Mouse (Mus musculus): Measurements from ENCODE around the gene Nupl1. TPM values are rescaled to one million over a fixed set of nuclear protein-coding genes. Genes with fewer than 3 reads are reported as not detected.

Nupl1 gene
- total and polyA plus RNA-seq, 3 experiments, result not detected

DNA sequence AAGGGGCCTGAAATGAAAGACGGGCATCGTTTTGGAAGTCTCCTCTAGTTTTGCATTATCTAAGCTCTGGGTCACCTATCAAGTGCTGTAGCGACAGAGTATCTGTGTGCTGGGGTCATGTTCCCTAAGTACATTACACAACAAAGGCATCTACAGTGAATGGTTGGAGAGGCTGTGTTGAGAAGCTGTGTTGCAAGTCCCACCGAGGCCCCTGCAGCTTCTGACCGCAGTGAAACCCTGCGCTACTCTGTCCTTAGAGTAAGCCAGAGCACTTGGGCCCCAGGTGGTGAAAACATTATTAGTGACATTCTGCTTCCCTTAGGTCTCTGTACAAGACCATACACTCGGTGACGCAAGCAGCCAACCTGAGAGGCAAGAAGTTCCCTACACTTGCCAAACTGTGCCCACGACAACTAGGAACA, 74.8 kb downstream of the Nupl1 start:
- Histone ChIP-seq H3K4me3 (ENCODE audit: control insufficient read depth in 1 of 2, insufficient read depth in 1 of 2, low read depth in 2 of 2, low read length in 2 of 2) (no peak overlapping the region), H3K27ac (ENCODE audit: control insufficient read depth, low read depth, low read length) (no peak overlapping the region), H3K4me1 (ENCODE audit: control insufficient read depth in 1 of 2, insufficient read depth in 2 of 2, low read length in 2 of 2) (peaks cover 3 to 14% of the 10 kb centered on the region in 2 experiments), H3K36me3 (ENCODE audit: control insufficient read depth in 1 of 2, insufficient read depth in 2 of 2, low read length in 2 of 2) (peaks cover 0 to 8% of the 10 kb centered on the region in 2 experiments; a peak in 2 of 4 replicates), H3K79me2 (ENCODE audit: control insufficient read depth, insufficient read depth, low read length, poor library complexity) (no peaks in the 10 kb centered on the region; the same call in 1 of the 2 replicates), H3K9ac (ENCODE audit: control insufficient read depth, low read depth, low read length, poor library complexity, severe bottlenecking) (no peak overlapping the region), H3K27me3 (ENCODE audit: control insufficient read depth in 1 of 2, insufficient read depth in 2 of 2, low read length in 2 of 2) (no peaks in the 10 kb centered on the region; a peak in 3 of 4 replicates), H3K9me3 (replicated peaks; ENCODE audit: insufficient read depth, low read length) (no peaks in the 10 kb centered on the region)
- DNase-seq (ENCODE audit: low read depth, low spot score), result peak; percentile 14
- TF ChIP-seq SMC3 (IDR thresholded peaks at IDR 0.05; ENCODE audit: low read depth, low read length) (no peak), RCOR1 (IDR thresholded peaks at IDR 0.05; ENCODE audit: low read depth, low read length) (no peak), CHD2 (IDR thresholded peaks at IDR 0.05; ENCODE audit: low read length) (no peak), JUND (IDR thresholded peaks at IDR 0.05; ENCODE audit: low read depth, low read length) (no peak), HCFC1 (IDR thresholded peaks at IDR 0.05; ENCODE audit: low read depth, low read length) (no peak)

DNA sequence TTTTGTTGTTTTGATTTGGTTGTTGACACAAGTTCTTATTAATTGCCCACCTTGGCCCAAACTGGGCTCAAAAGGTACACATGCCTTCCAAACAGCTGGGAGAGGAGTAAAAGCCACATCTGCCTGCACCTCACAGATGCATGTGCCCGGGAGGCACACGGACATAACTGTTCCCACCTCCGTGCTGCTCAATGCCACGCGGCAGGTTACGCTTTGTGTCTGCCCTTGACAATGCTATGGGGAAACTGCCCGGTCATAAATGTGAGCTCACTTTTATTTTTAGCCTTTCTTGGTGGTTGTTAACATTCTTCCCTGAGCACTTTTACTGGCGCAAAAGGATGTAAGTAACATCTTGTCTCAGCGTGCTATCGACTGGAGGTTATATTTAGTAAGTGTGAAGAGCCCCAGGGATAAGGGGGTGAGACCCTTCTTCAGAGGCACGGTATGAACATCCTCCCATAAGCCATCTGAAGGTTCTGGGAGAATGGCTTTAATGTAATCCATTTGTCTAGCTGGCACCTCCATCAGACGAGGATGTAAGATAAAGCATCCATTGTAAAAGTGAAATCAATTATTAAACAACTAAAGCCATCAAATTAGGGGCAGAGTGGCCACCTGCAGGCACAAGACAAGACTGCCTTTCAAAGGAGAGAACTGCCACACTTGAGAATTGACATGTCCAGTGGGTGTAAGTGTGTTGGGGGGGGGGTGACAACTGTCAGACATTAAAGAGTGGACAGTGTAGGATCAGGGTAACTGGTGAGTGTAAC, 78.8 kb downstream of the Nupl1 start:
- DNase-seq (ENCODE audit: low read depth, low spot score), result no peak
- Histone ChIP-seq H3K9me3 (replicated peaks; ENCODE audit: insufficient read depth, low read length) (no peaks in the 10 kb centered on the region), H3K9ac (ENCODE audit: control insufficient read depth, low read depth, low read length, poor library complexity, severe bottlenecking) (no peak overlapping the region), H3K27me3 (ENCODE audit: control insufficient read depth in 1 of 2, insufficient read depth in 2 of 2, low read length in 2 of 2) (peaks cover 0 to 2% of the 10 kb centered on the region in 2 experiments; a peak in 3 of 4 replicates), H3K36me3 (ENCODE audit: control insufficient read depth in 1 of 2, insufficient read depth in 2 of 2, low read length in 2 of 2) (no peaks in the 10 kb centered on the region), H3K4me1 (ENCODE audit: control insufficient read depth in 1 of 2, insufficient read depth in 2 of 2, low read length in 2 of 2) (no peaks in the 10 kb centered on the region), H3K27ac (ENCODE audit: control insufficient read depth, low read depth, low read length) (no peak overlapping the region), H3K79me2 (ENCODE audit: control insufficient read depth, insufficient read depth, low read length, poor library complexity) (no peaks in the 10 kb centered on the region), H3K4me3 (ENCODE audit: control insufficient read depth in 1 of 2, insufficient read depth in 1 of 2, low read depth in 2 of 2, low read length in 2 of 2) (no peak overlapping the region)
- no peak for TF ChIP-seq MYB (IDR thresholded peaks at IDR 0.05; ENCODE audit: low read depth, low read length)
- no peak for TF ChIP-seq SMC3 (IDR thresholded peaks at IDR 0.05; ENCODE audit: low read depth, low read length)
- no peak for TF ChIP-seq POLR2AphosphoS2 (IDR thresholded peaks at IDR 0.05; ENCODE audit: low read length)
- no peak for TF ChIP-seq RAD21 (IDR thresholded peaks at IDR 0.05; ENCODE audit: low read depth, low read length)
- no peak for TF ChIP-seq ZMIZ1 (IDR thresholded peaks at IDR 0.05; ENCODE audit: low read depth, low read length)

DNA sequence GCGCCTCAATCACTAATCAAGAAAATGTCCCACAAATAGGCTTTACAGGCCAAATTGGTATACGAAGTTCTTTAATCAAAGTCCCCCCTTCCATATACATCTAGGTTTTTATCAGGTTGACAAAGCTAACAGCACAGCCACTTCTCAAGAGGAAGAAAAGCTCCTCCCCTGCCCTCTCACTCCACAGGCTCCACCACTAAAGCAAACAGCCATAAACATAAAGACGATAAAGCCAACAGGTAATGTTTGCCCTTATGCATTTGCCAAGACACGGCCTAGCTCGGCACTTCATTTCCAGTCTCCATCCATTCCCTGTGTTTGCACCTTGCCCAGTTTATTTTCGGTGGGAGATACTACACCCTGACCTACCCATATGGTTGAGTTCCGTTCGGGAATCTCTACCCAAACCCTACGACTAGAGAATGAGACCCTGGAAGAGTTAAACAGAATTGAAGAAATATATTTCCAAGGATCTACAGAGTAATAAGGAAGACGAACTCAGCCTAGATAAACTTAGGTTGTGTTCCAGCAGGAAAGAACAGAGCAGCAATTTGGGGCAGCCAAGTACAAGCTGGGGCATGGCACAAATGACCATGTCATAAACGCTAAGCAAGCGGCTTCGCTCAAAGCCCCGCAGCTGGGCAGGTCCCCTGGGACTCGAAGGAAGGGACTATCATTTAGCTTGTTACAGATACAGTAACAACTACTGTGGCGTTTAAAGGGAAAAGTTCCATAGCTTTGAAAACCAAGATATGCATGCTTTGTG, 80.2 kb downstream of the Nupl1 start:
- no peaks in the 10 kb centered on the region for H3K9me3 ChIP-seq (replicated peaks; ENCODE audit: insufficient read depth, low read length)
- H3K9ac ChIP-seq (ENCODE audit: control insufficient read depth, low read depth, low read length, poor library complexity, severe bottlenecking), result no peak overlapping the region
- H3K4me1 ChIP-seq (ENCODE audit: control insufficient read depth in 1 of 2, insufficient read depth in 2 of 2, low read length in 2 of 2), result no peaks in the 10 kb centered on the region
- H3K36me3 ChIP-seq (ENCODE audit: control insufficient read depth in 1 of 2, insufficient read depth in 2 of 2, low read length in 2 of 2), result no peaks in the 10 kb centered on the region
- no peak overlapping the region for H3K27ac ChIP-seq (ENCODE audit: control insufficient read depth, low read depth, low read length)
- no peak for TF ChIP-seq CTCF (IDR thresholded peaks at IDR 0.05 in 2 of 3, conservative IDR thresholded peaks at IDR 0.05 in 1 of 3; ENCODE audit: control insufficient read depth in 1 of 3, insufficient read depth in 1 of 3, low read depth in 2 of 3, low read length in 3 of 3, poor library complexity in 1 of 3, severe bottlenecking in 1 of 3)
- TF ChIP-seq ELF1 (IDR thresholded peaks at IDR 0.05; ENCODE audit: low read depth, low read length), result no peak
- no peak for TF ChIP-seq CHD1 (IDR thresholded peaks at IDR 0.05; ENCODE audit: low read depth, low read length)
- TF ChIP-seq MAX (IDR thresholded peaks at IDR 0.05; ENCODE audit: low read length), result no peak
- H3K79me2 ChIP-seq (ENCODE audit: control insufficient read depth, insufficient read depth, low read length, poor library complexity), result no peaks in the 10 kb centered on the region
- no peak for DNase-seq (ENCODE audit: low read depth, low spot score)
- H3K4me3 ChIP-seq (ENCODE audit: control insufficient read depth in 1 of 2, insufficient read depth in 1 of 2, low read depth in 2 of 2, low read length in 2 of 2), result no peak overlapping the region
- H3K27me3 ChIP-seq (ENCODE audit: control insufficient read depth in 1 of 2, insufficient read depth in 2 of 2, low read length in 2 of 2), result peaks cover 0 to 2% of the 10 kb centered on the region in 2 experiments; a peak in 3 of 4 replicates
